Mouse (Mus musculus): ENCODE data around the gene Ifnl2.

DNA sequence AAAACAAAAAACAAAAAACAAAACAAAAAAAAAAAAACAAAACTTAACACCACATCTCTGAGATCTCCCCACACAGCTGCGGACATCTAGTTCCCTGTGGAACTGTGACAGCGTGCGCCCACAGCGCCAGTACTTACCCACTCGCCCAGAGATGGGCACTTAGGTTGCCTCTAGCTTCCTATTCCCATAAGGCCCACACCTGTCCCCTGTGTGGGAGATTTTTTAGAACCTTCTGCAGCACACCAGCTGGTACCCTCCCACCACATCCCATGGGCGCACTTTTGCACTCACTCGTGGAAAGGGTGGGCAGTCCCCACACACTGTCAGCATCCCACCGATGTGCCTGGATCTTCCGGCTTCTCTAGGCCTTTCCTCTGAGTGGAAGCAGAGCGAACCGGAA, 27.4 kb downstream of the Ifnl2 start:
- TF ChIP-seq POLR2A (IDR thresholded peaks at IDR 0.05; ENCODE audit: control insufficient read depth, low read depth, low read length): no peak
- no peak for TF ChIP-seq CTCF (IDR thresholded peaks at IDR 0.05; ENCODE audit: control insufficient read depth, insufficient read depth, insufficient replicate concordance, low read depth, low read length)

Data from testis, adult 2 months (tissue).